Mouse (Mus musculus) limb, embryonic 10.5 days (tissue): ENCODE data around the gene Gm8882. TPM values are rescaled to one million over a fixed set of nuclear protein-coding genes. Genes with fewer than 3 reads are reported as not detected.
"Not testable (repeated sequence)": the region's sequence is repeated elsewhere in the genome, so short reads cannot be mapped to it uniquely, and the experiment has no call there.

Experiments used
- DNase-seq: peaks from one replicate; pipeline ENCODE4 v3.0.0-alpha.2; 2017; ENCODE audit warnings: low spot score
- H3K27ac ChIP-seq: fragments of 300-500 bp; sonication (generic); 2 replicates; pipeline ENCODE4 v1.5.1; 2016; ENCODE audit warnings: mild to moderate bottlenecking
- H3K27me3 ChIP-seq: fragments of 300-500 bp; sonication (generic); 2 replicates; pipeline ENCODE4 v1.6.1; 2016; ENCODE audit warnings: low read depth, mild to moderate bottlenecking; ENCODE audit not compliant: poor library complexity, severe bottlenecking
- H3K36me3 ChIP-seq: fragments of 300-500 bp; sonication (generic); 2 replicates; pipeline ENCODE4 v1.6.1; 2016; ENCODE audit warnings: mild to moderate bottlenecking, moderate library complexity
- H3K4me1 ChIP-seq: fragments of 300-500 bp; sonication (generic); 2 replicates; pipeline ENCODE4 v1.6.1; 2016
- H3K4me3 ChIP-seq: fragments of 300-500 bp; sonication (generic); 2 replicates; pipeline ENCODE4 v1.5.1; 2016; ENCODE audit warnings: mild to moderate bottlenecking, moderate library complexity
- H3K9me3 ChIP-seq: fragments of 300-500 bp; sonication (generic); replicated peaks from 2 replicates; pipeline ENCODE4 v1.6.1; 2016; ENCODE audit warnings: mild to moderate bottlenecking
- WGBS: fragments of 180-500 bp; shearing (Covaris S2); methylation state at CpG from one replicate; pipeline ENCODE4 v1.1.7; 2016; 5-methylcytosine and 5-hydroxymethylcytosine counted together
- polyA plus RNA-seq: library from polyadenylated mRNA; unstranded; fragments of >200 nt; fragmentation: Nextera tagmentation; extraction: Ambion mirVana; gene quantifications from 2 replicates; pipeline ENCODE4 v1.2.1, GENCODE M21; 2016

Gene Gm8882
- not detected in 2 replicates for polyA plus RNA-seq

DNA sequence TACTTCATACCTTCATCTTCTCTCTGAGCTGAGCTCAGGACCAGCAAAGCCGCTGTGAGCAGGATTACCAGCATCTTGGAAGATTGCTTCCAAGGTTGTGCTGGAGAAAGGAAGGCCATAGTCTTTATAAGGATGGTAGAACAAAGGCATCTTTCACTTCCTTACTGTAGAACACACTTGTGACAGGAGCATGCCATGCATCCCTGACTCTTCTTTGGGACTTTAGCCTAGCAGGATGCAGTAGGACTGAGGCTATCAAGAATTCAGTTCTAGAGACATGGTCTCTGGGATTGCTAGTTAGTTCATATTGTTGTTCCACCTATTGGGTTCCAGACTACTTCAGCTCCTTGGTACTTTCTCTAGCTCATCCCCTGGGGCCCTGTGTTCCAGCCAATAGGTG lies at the start of gene Gm8882:
TSS of gene Gm8882 (minus strand) at position 101 of the 400 bp plus-strand sequence.
- not testable (repeated sequence) for H3K4me3 ChIP-seq, H3K27ac ChIP-seq, H3K4me1 ChIP-seq, H3K36me3 ChIP-seq, H3K27me3 ChIP-seq, DNase-seq, H3K9me3 ChIP-seq
- WGBS: 93% methylated on average over 1 of the region's 1 CpGs

- H3K36me3 ChIP-seq, H3K27me3 ChIP-seq, DNase-seq, H3K27ac ChIP-seq, H3K9me3 ChIP-seq, H3K4me1 ChIP-seq, H3K4me3 ChIP-seq: not testable (repeated sequence)
These were observed 49.3 kb downstream of the Gm8882 start, which contains the start of gene Prpmp5 for GRCm38 (mm10) chr6:132314657-132315056. Prpmp5 (minus strand) TSS chr6:132314757.

Other genes starting within 250 kb of the Gm8882 start
- gene Prb1, start 153.6 kb downstream of the Gm8882 start, polyA plus RNA-seq: not detected in 2 replicates
- gene Prpmp5, start 49.4 kb downstream of the Gm8882 start, polyA plus RNA-seq: not detected in 2 replicates
- gene Prh1, start 205.7 kb upstream of the Gm8882 start, polyA plus RNA-seq: not detected in 2 replicates
- gene Prp2, start 231.8 kb upstream of the Gm8882 start, polyA plus RNA-seq: not detected in 2 replicates